Mouse (Mus musculus) limb, embryonic 11.5 days (tissue): ENCODE measurements around the gene Lat. TPM values are rescaled to one million over a fixed set of nuclear protein-coding genes. Genes with fewer than 3 reads are reported as not detected.
A peak's percentile ranks its signal among the peaks of the same experiment; 100 is the strongest.

Experiments used
- ATAC-seq: fragments of 200-750 bp; cut with Nextera tagmentation; 2 replicates; pipeline ENCODE4 v1.8.0; 2017; ENCODE audit warnings: low read depth; ENCODE audit not compliant: insufficient number of reproducible peaks, low FRiP score, low TSS enrichment
- DNase-seq: peaks from one replicate; pipeline ENCODE4 v3.0.0-alpha.2; 2015; ENCODE audit warnings: low spot score
- H3K27ac ChIP-seq: fragments of 300-500 bp; sonication (generic); replicated peaks from 2 replicates; pipeline ENCODE4 v1.5.1; 2014; ENCODE audit warnings: low read depth, mild to moderate bottlenecking, low read length
- H3K27me3 ChIP-seq: fragments of 300-500 bp; sonication (generic); 2 replicates; pipeline ENCODE4 v1.6.1; 2014; ENCODE audit warnings: mild to moderate bottlenecking, low read length, mixed read lengths; ENCODE audit not compliant: control insufficient read depth, insufficient read depth
- H3K36me3 ChIP-seq: fragments of 300-500 bp; sonication (generic); 2 replicates; pipeline ENCODE4 v1.6.1; 2014; ENCODE audit warnings: mild to moderate bottlenecking, low read length, moderate library complexity, mixed read lengths; ENCODE audit not compliant: control insufficient read depth, insufficient read depth
- H3K4me1 ChIP-seq: fragments of 300-500 bp; sonication (generic); 2 replicates; pipeline ENCODE4 v1.6.1; 2014; ENCODE audit warnings: low read length, mixed read lengths; ENCODE audit not compliant: control insufficient read depth, insufficient read depth
- H3K4me2 ChIP-seq: fragments of 300-500 bp; sonication (generic); 2 replicates; pipeline ENCODE4 v1.6.1; 2014; ENCODE audit warnings: low read depth, mild to moderate bottlenecking, moderate library complexity; ENCODE audit not compliant: severe bottlenecking
- H3K4me3 ChIP-seq: fragments of 300-500 bp; sonication (generic); 2 replicates; pipeline ENCODE4 v1.5.1; 2014; ENCODE audit warnings: low read depth, low read length
- H3K9ac ChIP-seq: fragments of 300-500 bp; sonication (generic); 2 replicates; pipeline ENCODE4 v1.6.1; 2014; ENCODE audit warnings: mild to moderate bottlenecking, low read length
- H3K9me3 ChIP-seq: fragments of 300-500 bp; sonication (generic); 2 replicates; pipeline ENCODE4 v1.6.1; 2016; ENCODE audit warnings: low read length; ENCODE audit not compliant: control insufficient read depth
- WGBS: fragments of 180-500 bp; shearing (Covaris S2); extraction: QIAGEN DNeasy Blood & Tissue Kit; methylation state at CpG from one replicate; pipeline ENCODE4 v1.1.7; 2014; 5-methylcytosine and 5-hydroxymethylcytosine counted together
- polyA plus RNA-seq: library from polyadenylated mRNA; unstranded; fragments of >200 nt; fragmentation: Nextera tagmentation; extraction: Ambion mirVana; gene quantifications from 2 replicates; pipeline ENCODE4 v1.2.1, GENCODE M21; 2014

Lat gene
- polyA plus RNA-seq, 1 experiment from 2014 or later = 2.2 TPM

DNA sequence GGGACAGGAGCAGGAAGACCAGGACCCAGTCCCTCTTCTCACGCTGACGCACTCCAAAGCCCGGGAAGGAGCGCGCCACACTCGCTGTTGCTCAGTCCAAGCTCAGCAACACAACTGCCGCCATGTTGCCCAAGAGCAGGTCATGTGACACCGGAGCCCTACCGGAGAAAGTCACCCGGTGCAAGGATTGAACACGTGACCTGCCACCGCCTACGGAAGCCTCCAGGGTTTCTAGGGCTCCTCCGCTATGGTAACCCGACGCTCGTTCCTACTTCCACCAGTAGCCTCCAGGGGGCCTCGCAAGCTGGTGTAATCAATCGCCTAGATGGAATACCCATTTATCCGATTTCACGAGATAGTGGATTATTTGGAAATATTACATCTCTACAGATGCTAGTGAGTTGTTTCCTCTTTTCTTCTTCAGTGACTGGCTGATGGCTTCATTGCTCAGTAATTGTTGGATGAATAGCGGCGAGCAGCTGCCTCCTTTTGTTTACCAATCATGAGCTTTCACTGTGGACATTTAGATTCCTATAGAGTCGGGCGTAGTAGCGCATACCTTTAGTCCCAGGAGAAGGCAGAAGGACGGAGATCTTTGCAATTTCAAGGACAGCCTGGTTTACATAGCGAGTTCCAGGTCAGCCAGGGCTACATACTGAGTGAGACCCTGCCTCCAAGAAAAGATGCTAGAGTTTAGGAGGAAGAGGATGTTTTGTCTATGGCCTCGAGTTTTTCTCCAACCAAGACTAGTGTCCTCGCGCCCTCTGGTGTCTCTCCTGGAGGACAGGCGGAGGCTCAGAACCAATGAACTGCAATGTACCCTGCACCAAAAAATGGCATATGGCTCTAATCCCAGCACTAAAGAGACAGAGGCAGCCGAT lies 8.1 kb upstream of the Lat start, which contains the start of gene Spns1:
TSS of gene Spns1 (minus strand) at position 173 of the 881 bp plus-strand sequence.
- Histone ChIP-seq H3K9me3 (no peaks in the 10 kb centered on the region), H3K27ac (peak within 1 kb of the TSS; percentile 56), H3K4me1 (peaks cover 7% of the 10 kb centered on the region; the same call in 1 of the 2 replicates), H3K4me2 (peak within 1 kb of the TSS; percentile 68), H3K36me3 (peaks cover under 1% of the 10 kb centered on the region; the same call in 1 of the 2 replicates), H3K9ac (peak within 1 kb of the TSS; percentile 83), H3K27me3 (no peaks in the 10 kb centered on the region), H3K4me3 (peak within 1 kb of the TSS; percentile 98)
- ATAC-seq (peak; percentile 93), DNase-seq (peak; percentile 96)
- WGBS = under 1% methylated on average over 33 of the region's 33 CpGs

DNA sequence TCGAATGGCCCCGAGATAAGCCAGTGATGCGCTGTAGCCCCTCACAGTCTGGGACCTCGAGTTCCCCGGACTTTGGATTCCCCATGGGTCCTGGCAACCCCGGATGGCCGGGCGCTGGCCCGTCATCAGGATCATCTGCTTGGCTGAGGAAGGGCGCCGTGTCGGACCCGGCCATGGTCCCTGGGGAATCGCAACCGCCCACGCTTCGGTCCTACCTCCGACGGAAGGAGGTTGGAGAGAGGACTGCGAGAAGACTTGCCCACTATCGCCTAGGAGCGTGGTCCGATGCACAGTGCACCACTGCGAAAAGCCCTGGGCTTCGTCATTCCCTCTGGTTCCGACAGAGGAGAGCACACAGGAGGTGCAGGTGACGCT lies 7.5 kb upstream of the Lat start:
- peak overlapping the region; percentile 83 for H3K9ac ChIP-seq
- peak; percentile 1; the same call in 1 of the 2 replicates for ATAC-seq
- WGBS = 1% methylated on average over 27 of the region's 27 CpGs
- peaks cover 6% of the 10 kb centered on the region; the same call in 1 of the 2 replicates for H3K36me3 ChIP-seq
- H3K4me3 ChIP-seq = peak overlapping the region; percentile 98
- H3K27me3 ChIP-seq = no peaks in the 10 kb centered on the region
- peaks cover 7% of the 10 kb centered on the region; the same call in 1 of the 2 replicates for H3K4me1 ChIP-seq
- peak overlapping the region; percentile 68 for H3K4me2 ChIP-seq
- no peaks in the 10 kb centered on the region for H3K9me3 ChIP-seq
- no peak for DNase-seq
- no peak overlapping the region for H3K27ac ChIP-seq

DNA sequence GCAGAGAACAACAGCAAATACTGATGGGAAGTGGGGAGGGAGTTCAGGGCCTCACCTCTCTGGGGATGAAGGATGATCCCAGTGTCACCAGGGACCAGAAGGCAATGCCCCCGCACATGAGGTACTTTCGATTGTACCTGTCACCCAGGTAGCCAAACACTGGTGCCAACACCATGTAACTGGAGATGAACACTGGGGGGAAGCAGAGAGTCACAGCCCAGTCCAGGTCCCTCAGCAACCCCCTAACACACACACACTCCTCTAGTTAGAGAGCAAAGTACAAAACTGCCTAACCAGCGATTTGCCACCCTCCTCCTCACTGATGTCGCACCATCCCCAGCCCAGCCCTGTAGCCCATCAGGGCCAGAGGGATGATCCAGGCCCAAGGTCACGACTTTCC lies 5.6 kb upstream of the Lat start:
- no peaks in the 10 kb centered on the region for H3K27me3 ChIP-seq
- peaks cover 11% of the 10 kb centered on the region; the same call in 1 of the 2 replicates for H3K36me3 ChIP-seq
- no peak overlapping the region for H3K27ac ChIP-seq
- no peak overlapping the region for H3K4me2 ChIP-seq
- peaks cover 7% of the 10 kb centered on the region; the same call in 1 of the 2 replicates for H3K4me1 ChIP-seq
- H3K9me3 ChIP-seq = no peaks in the 10 kb centered on the region
- H3K4me3 ChIP-seq = no peak overlapping the region
- WGBS = 74% methylated on average over 5 of the region's 5 CpGs
- ATAC-seq (no peak), DNase-seq (no peak)
- H3K9ac ChIP-seq = no peak overlapping the region

- no peak overlapping the region for H3K9ac ChIP-seq
- peaks cover 11% of the 10 kb centered on the region; the same call in 1 of the 2 replicates for H3K36me3 ChIP-seq
- no peak overlapping the region for H3K4me3 ChIP-seq
- H3K4me2 ChIP-seq = no peak overlapping the region
- no peak overlapping the region for H3K27ac ChIP-seq
- H3K27me3 ChIP-seq = no peaks in the 10 kb centered on the region
- ATAC-seq (no peak), DNase-seq (no peak)
- 70% methylated on average over 6 of the region's 6 CpGs for WGBS
- H3K9me3 ChIP-seq = no peaks in the 10 kb centered on the region
- H3K4me1 ChIP-seq = peaks cover 7% of the 10 kb centered on the region; the same call in 1 of the 2 replicates
Observed at GRCm38 (mm10) chr7:126374526-126374925, 5.2 kb upstream of the Lat start.

GRCm38 (mm10) chr7:126373007-126373406 lies 3.6 kb upstream of the Lat start:
- Histone ChIP-seq H3K4me3 (no peak overlapping the region), H3K27ac (no peak overlapping the region), H3K27me3 (no peaks in the 10 kb centered on the region), H3K4me1 (peaks cover 7% of the 10 kb centered on the region; the same call in 1 of the 2 replicates), H3K4me2 (no peak overlapping the region), H3K9me3 (no peaks in the 10 kb centered on the region), H3K36me3 (peaks cover 14% of the 10 kb centered on the region; the same call in 1 of the 2 replicates), H3K9ac (no peak overlapping the region)
- no peak for DNase-seq
- WGBS = 85% methylated on average over 9 of the region's 9 CpGs
- no peak for ATAC-seq

- no peaks in the 10 kb centered on the region for H3K9me3 ChIP-seq
- no peak overlapping the region for H3K27ac ChIP-seq
- H3K4me2 ChIP-seq = no peak overlapping the region
- no peak for DNase-seq
- no peak for ATAC-seq
- H3K9ac ChIP-seq = no peak overlapping the region
- peaks cover 16% of the 10 kb centered on the region; the same call in 1 of the 2 replicates for H3K36me3 ChIP-seq
- no peaks in the 10 kb centered on the region for H3K27me3 ChIP-seq
- no peak overlapping the region for H3K4me3 ChIP-seq
- no peaks in the 10 kb centered on the region for H3K4me1 ChIP-seq
- 85% methylated on average over 8 of the region's 8 CpGs for WGBS
Observed at GRCm38 (mm10) chr7:126368367-126368766, 1.0 kb downstream of the Lat start.

- 89% methylated on average over 10 of the region's 10 CpGs for WGBS
- Histone ChIP-seq H3K4me3 (no peak overlapping the region), H3K27me3 (no peaks in the 10 kb centered on the region), H3K36me3 (peaks cover 16% of the 10 kb centered on the region; the same call in 1 of the 2 replicates), H3K9ac (no peak overlapping the region), H3K9me3 (no peaks in the 10 kb centered on the region), H3K4me1 (no peaks in the 10 kb centered on the region), H3K4me2 (no peak overlapping the region), H3K27ac (no peak overlapping the region)
- no peak for DNase-seq
- ATAC-seq = no peak
Observed at GRCm38 (mm10) chr7:126367636-126368035, 1.7 kb downstream of the Lat start.

- ATAC-seq (no peak), DNase-seq (no peak)
- Histone ChIP-seq H3K27ac (no peak overlapping the region), H3K9ac (no peak overlapping the region), H3K4me3 (no peak overlapping the region), H3K4me1 (no peaks in the 10 kb centered on the region), H3K4me2 (no peak overlapping the region), H3K27me3 (no peaks in the 10 kb centered on the region), H3K36me3 (peaks cover 2% of the 10 kb centered on the region; the same call in 1 of the 2 replicates), H3K9me3 (no peaks in the 10 kb centered on the region)
- 86% methylated on average over 6 of the region's 6 CpGs for WGBS
Observed at GRCm38 (mm10) chr7:126363038-126363437, 6.3 kb downstream of the Lat start.
